In genomic region chr5:135263866-135264503, GRCm38 (mm10) we compare ENCODE assay signal across 8 mouse cellular contexts. TPM values are rescaled to one million over a fixed set of nuclear protein-coding genes. Genes with fewer than 3 reads are reported as not detected.
DNase-seq lines count a peak whose midpoint lies in the region; ATAC-seq lines count a peak whose summit lies in the region.

No protein-coding gene starts in this region.

- DNase-seq in 3T3-L1 (ENCODE audit: low read depth, low spot score), result peak; percentile 27
- DNase-seq in brain, adult 2 months (ENCODE audit: low read depth, low spot score), result peak; percentile 69
- DNase-seq in intestine, embryonic 14.5 days (ENCODE audit: low spot score), result no peak
- peak; percentile 37 for DNase-seq in midbrain, embryonic 10.5 days (ENCODE audit: low spot score)
- DNase-seq in thymus, adult 18-20 months, result peak; percentile 20 to 21
- no peak for DNase-seq in urinary bladder, adult 2 months (ENCODE audit: low spot score)

- no peaks in the 10 kb centered on the region for H3K27me3 ChIP-seq in intestine, embryonic 14.5 days (replicated peaks; ENCODE audit: control insufficient read depth, insufficient read depth, low read length)
- no peaks in the 10 kb centered on the region for H3K27me3 ChIP-seq in limb, embryonic 12.5 days
- no peaks in the 10 kb centered on the region for H3K27me3 ChIP-seq in midbrain, embryonic 10.5 days (ENCODE audit: low read depth, poor library complexity, severe bottlenecking)

- no peaks in the 10 kb centered on the region for H3K9me3 ChIP-seq in intestine, embryonic 14.5 days (ENCODE audit: control insufficient read depth, low read length)
- 0 out of 2 replicates have a peak, but pooled peaks cover 4% of the 10 kb centered on the region for H3K9me3 ChIP-seq in limb, embryonic 12.5 days
- H3K9me3 ChIP-seq in midbrain, embryonic 10.5 days (replicated peaks), result no peaks in the 10 kb centered on the region

- H3K27ac ChIP-seq in intestine, embryonic 14.5 days (ENCODE audit: low read depth), result peak overlapping the region; percentile 61
- H3K27ac ChIP-seq in limb, embryonic 12.5 days, result peak overlapping the region; percentile 94
- peak overlapping the region; percentile 84 for H3K27ac ChIP-seq in midbrain, embryonic 10.5 days (replicated peaks)

- H3K36me3 ChIP-seq in intestine, embryonic 14.5 days (ENCODE audit: control insufficient read depth, insufficient read depth, low read length), result no peaks in the 10 kb centered on the region
- H3K36me3 ChIP-seq in limb, embryonic 12.5 days, result no peaks in the 10 kb centered on the region
- no peaks in the 10 kb centered on the region for H3K36me3 ChIP-seq in midbrain, embryonic 10.5 days

- H3K9ac ChIP-seq in intestine, embryonic 14.5 days (ENCODE audit: low read length), result no peak overlapping the region; the same call in none of the 2 replicates
- peak overlapping the region; percentile 37; the same call in 1 of the 2 replicates for H3K9ac ChIP-seq in limb, embryonic 12.5 days (replicated peaks)

- no peak overlapping the region for H3K4me3 ChIP-seq in intestine, embryonic 14.5 days (ENCODE audit: low read depth, low read length)
- H3K4me3 ChIP-seq in limb, embryonic 12.5 days (replicated peaks), result peak overlapping the region; percentile 8; the same call in 1 of the 2 replicates
- H3K4me3 ChIP-seq in midbrain, embryonic 10.5 days, result peak overlapping the region; percentile 19

- peak; percentile 67 for ATAC-seq in granulocyte monocyte progenitor cell, adult 5-6 weeks (replicated peaks; ENCODE audit: poor library complexity, severe bottlenecking)
- peak; percentile 84 for ATAC-seq in intestine, embryonic 14.5 days (replicated peaks; ENCODE audit: low FRiP score, low TSS enrichment, low read depth)
- peak; percentile 89 for ATAC-seq in limb, embryonic 12.5 days (ENCODE audit: insufficient number of reproducible peaks, insufficient read depth, low FRiP score, low TSS enrichment, low read depth)

- H3K4me1 ChIP-seq in intestine, embryonic 14.5 days (replicated peaks; ENCODE audit: control insufficient read depth, insufficient read depth, low read length), result peaks cover 6% of the 10 kb centered on the region
- H3K4me1 ChIP-seq in limb, embryonic 12.5 days (replicated peaks), result peaks cover 18% of the 10 kb centered on the region
- peaks cover 27% of the 10 kb centered on the region for H3K4me1 ChIP-seq in midbrain, embryonic 10.5 days

- WGBS in intestine, embryonic 14.5 days, result 17% methylated on average over 17 of the region's 17 CpGs
- 13% methylated on average over 17 of the region's 17 CpGs for WGBS in limb, embryonic 12.5 days
- WGBS in midbrain, embryonic 10.5 days, result 21% methylated on average over 17 of the region's 17 CpGs

- peak overlapping the region; percentile 41 for H3K4me2 ChIP-seq in intestine, embryonic 14.5 days (ENCODE audit: low read length)
- peak overlapping the region; percentile 37 for H3K4me2 ChIP-seq in limb, embryonic 12.5 days

RNA-seq across cellular contexts. Expression of gene Fzd9, which starts 13.0 kb away (rescaled TPM):
- total RNA-seq in granulocyte monocyte progenitor cell, adult 5-6 weeks (2014; fragmentation: Nextera tagmentation), result not detected in 2 replicates
- 0.31 TPM in 1 of 2 replicates, not detected in the other for total RNA-seq in granulocyte monocyte progenitor cell, adult 5-6 weeks (2017)
- 0.65 and 1.2 TPM in 2 replicates for polyA plus RNA-seq in intestine, embryonic 14.5 days (2014; fragmentation: Nextera tagmentation; extraction: Ambion mirVana)
- 9.2 and 10.3 TPM in 2 replicates for polyA plus RNA-seq in limb, embryonic 12.5 days (2016; fragmentation: Nextera tagmentation; extraction: Ambion mirVana)
- polyA plus RNA-seq in midbrain, embryonic 10.5 days (2016; fragmentation: Nextera tagmentation; extraction: Ambion mirVana), result 15.5 and 16.0 TPM in 2 replicates
- polyA plus RNA-seq in urinary bladder, adult 2 months (2012; rRNA removed), result 0.07 and 0.11 TPM in 2 replicates

Comparison
In these comparisons a context has a peak if more than half of its experiments do, and no peak if none do; other contexts are left out.
1. DNase-seq: peak in 3T3-L1 (single experiment), brain, adult 2 months (single experiment), midbrain, embryonic 10.5 days (single experiment) and thymus, adult 18-20 months (2 of 2); none in intestine, embryonic 14.5 days (single experiment) and urinary bladder, adult 2 months (single experiment).
2. Peak in every context shown above with its lines, with median percentiles within 50 percentile points of each other: ATAC-seq and H3K27ac ChIP-seq.